Mouse (Mus musculus) left cerebral cortex, adult 9 months (tissue): ENCODE measurements at regions not wholly inside any gene's neighbourhood (a gene's known extent, or its start where the extent isn't known, plus 50 kb on each side); places are given as distances from the start of the nearest gene placed in this dataset.
A peak's percentile ranks its signal among the peaks of the same experiment; 100 is the strongest.

Experiments
- DNase-seq, 2 experiments: peaks; one replicate each; pipeline ENCODE4 v3.0.0; 2022; ENCODE audit warnings: low spot score in 2 of 2

GRCm38 (mm10) chr11:113026994-113027393 is 245.0 kb downstream of the Sox9 start:
- DNase-seq, result no peak

GRCm38 (mm10) chr11:113028235-113028919 is 246.4 kb downstream of the Sox9 start:
- no peak for DNase-seq

GRCm38 (mm10) chr11:113031405-113031804 is 249.4 kb downstream of the Sox9 start:
- DNase-seq, result no peak

- DNase-seq, result no peak
These were observed 250.6 kb downstream of the Sox9 start for GRCm38 (mm10) chr11:113032487-113033228.

GRCm38 (mm10) chr11:113034911-113035310 is 252.9 kb downstream of the Sox9 start:
- DNase-seq, result no peak

- DNase-seq, result no peak
These were observed 255.7 kb downstream of the Sox9 start for GRCm38 (mm10) chr11:113037736-113038135.

- DNase-seq, result no peak
These were observed 260.7 kb downstream of the Sox9 start for GRCm38 (mm10) chr11:113042710-113043109.

GRCm38 (mm10) chr11:113046200-113047051 is 264.4 kb downstream of the Sox9 start:
- DNase-seq, result peak in 1 of 2 experiments; percentile 46

- no peak for DNase-seq
These were observed 266.1 kb downstream of the Sox9 start for GRCm38 (mm10) chr11:113048158-113048557.

- DNase-seq, result no peak
These were observed 267.6 kb downstream of the Sox9 start for GRCm38 (mm10) chr11:113049593-113049992.

GRCm38 (mm10) chr11:113052536-113052935 is 270.5 kb downstream of the Sox9 start:
- no peak for DNase-seq

GRCm38 (mm10) chr11:113056042-113056632 is 274.1 kb downstream of the Sox9 start:
- no peak for DNase-seq

GRCm38 (mm10) chr11:113056824-113057223 is 274.8 kb downstream of the Sox9 start:
- peak in 1 of 2 experiments; percentile 26 for DNase-seq

- DNase-seq, result no peak
These were observed 288.3 kb downstream of the Sox9 start for GRCm38 (mm10) chr11:113070365-113070764.

- DNase-seq, result no peak
These were observed 289.9 kb downstream of the Sox9 start for GRCm38 (mm10) chr11:113071942-113072341.

GRCm38 (mm10) chr11:113074328-113074727 is 292.3 kb downstream of the Sox9 start:
- DNase-seq, result no peak

- DNase-seq, result no peak
These were observed 294.3 kb downstream of the Sox9 start for GRCm38 (mm10) chr11:113076371-113076770.

- DNase-seq, result no peak
These were observed 298.3 kb downstream of the Sox9 start for GRCm38 (mm10) chr11:113080311-113080710.

GRCm38 (mm10) chr11:113084442-113084841 is 302.4 kb downstream of the Sox9 start:
- DNase-seq, result no peak

GRCm38 (mm10) chr11:113085556-113085955 is 303.5 kb downstream of the Sox9 start:
- DNase-seq, result no peak

- no peak for DNase-seq
These were observed 305.1 kb downstream of the Sox9 start for GRCm38 (mm10) chr11:113087084-113087483.
